Mouse (Mus musculus): ENCODE measurements around the gene Gpx2. TPM values are rescaled to one million over a fixed set of nuclear protein-coding genes. Genes with fewer than 3 reads are reported as not detected.
"Not testable (repeated sequence)": the region's sequence is repeated elsewhere in the genome, so short reads cannot be mapped to it uniquely, and the experiment has no call there.

Gpx2 gene
- total RNA-seq, 2 experiments from 2014 or later: 0.20 TPM; not detected in 1

- no peak for DNase-seq (ENCODE audit: extremely low spot score in 1 of 2, low spot score in 1 of 2)
Observed at GRCm38 (mm10) chr12:76805056-76805811, 9.9 kb upstream of the Gpx2 start.

GRCm38 (mm10) chr12:76803700-76804252 is 8.4 kb upstream of the Gpx2 start:
- DNase-seq (ENCODE audit: extremely low spot score in 1 of 2, low spot score in 1 of 2): no peak

- no peak for DNase-seq (ENCODE audit: extremely low spot score in 1 of 2, low spot score in 1 of 2)
Observed at GRCm38 (mm10) chr12:76803028-76803427, 7.7 kb upstream of the Gpx2 start.

GRCm38 (mm10) chr12:76798008-76798720 is 2.8 kb upstream of the Gpx2 start:
- no peak for DNase-seq (ENCODE audit: extremely low spot score in 1 of 2, low spot score in 1 of 2)

- DNase-seq (ENCODE audit: extremely low spot score in 1 of 2, low spot score in 1 of 2): no peak
Observed at GRCm38 (mm10) chr12:76796938-76797539, 1.7 kb upstream of the Gpx2 start.

- DNase-seq (ENCODE audit: extremely low spot score in 1 of 2, low spot score in 1 of 2): not testable (repeated sequence)
Observed at GRCm38 (mm10) chr12:76792540-76792939, 2.8 kb downstream of the Gpx2 start.

- no peak for DNase-seq (ENCODE audit: extremely low spot score in 1 of 2, low spot score in 1 of 2)
Observed at GRCm38 (mm10) chr12:76790446-76791084, 4.8 kb downstream of the Gpx2 start.

- DNase-seq (ENCODE audit: extremely low spot score in 1 of 2, low spot score in 1 of 2): no peak
Observed at GRCm38 (mm10) chr12:76784056-76784619, 11.2 kb downstream of the Gpx2 start.

- no peak for DNase-seq (ENCODE audit: extremely low spot score in 1 of 2, low spot score in 1 of 2)
Observed at GRCm38 (mm10) chr12:76780639-76781468, 14.5 kb downstream of the Gpx2 start.

- DNase-seq (ENCODE audit: extremely low spot score in 1 of 2, low spot score in 1 of 2): no peak
Observed at GRCm38 (mm10) chr12:76779951-76780350, 15.4 kb downstream of the Gpx2 start.

- no peak for DNase-seq (ENCODE audit: extremely low spot score in 1 of 2, low spot score in 1 of 2)
Observed at GRCm38 (mm10) chr12:76778305-76779083, 16.9 kb downstream of the Gpx2 start.

GRCm38 (mm10) chr12:76777845-76778244 is 17.5 kb downstream of the Gpx2 start:
- DNase-seq (ENCODE audit: extremely low spot score in 1 of 2, low spot score in 1 of 2): no peak

GRCm38 (mm10) chr12:76776898-76777297 is 18.5 kb downstream of the Gpx2 start:
- no peak for DNase-seq (ENCODE audit: extremely low spot score in 1 of 2, low spot score in 1 of 2)

GRCm38 (mm10) chr12:76775132-76775531 is 20.2 kb downstream of the Gpx2 start:
- DNase-seq (ENCODE audit: extremely low spot score in 1 of 2, low spot score in 1 of 2): no peak

GRCm38 (mm10) chr12:76774652-76775051 is 20.7 kb downstream of the Gpx2 start:
- no peak for DNase-seq (ENCODE audit: extremely low spot score in 1 of 2, low spot score in 1 of 2)

GRCm38 (mm10) chr12:76771540-76771939 is 23.8 kb downstream of the Gpx2 start:
- DNase-seq (ENCODE audit: extremely low spot score in 1 of 2, low spot score in 1 of 2): no peak

GRCm38 (mm10) chr12:76770841-76771500 is 24.4 kb downstream of the Gpx2 start:
- no peak for DNase-seq (ENCODE audit: extremely low spot score in 1 of 2, low spot score in 1 of 2)

Measured in layer of hippocampus, postnatal 25 days (tissue).